Mouse (Mus musculus): Measurements from ENCODE around the gene Uba52. TPM values are rescaled to one million over a fixed set of nuclear protein-coding genes. Genes with fewer than 3 reads are reported as not detected.
A peak's percentile ranks its signal among the peaks of the same experiment; 100 is the strongest.

Uba52 gene
- polyA plus RNA-seq, 1 experiment from 2014 or later = 987 TPM

DNA sequence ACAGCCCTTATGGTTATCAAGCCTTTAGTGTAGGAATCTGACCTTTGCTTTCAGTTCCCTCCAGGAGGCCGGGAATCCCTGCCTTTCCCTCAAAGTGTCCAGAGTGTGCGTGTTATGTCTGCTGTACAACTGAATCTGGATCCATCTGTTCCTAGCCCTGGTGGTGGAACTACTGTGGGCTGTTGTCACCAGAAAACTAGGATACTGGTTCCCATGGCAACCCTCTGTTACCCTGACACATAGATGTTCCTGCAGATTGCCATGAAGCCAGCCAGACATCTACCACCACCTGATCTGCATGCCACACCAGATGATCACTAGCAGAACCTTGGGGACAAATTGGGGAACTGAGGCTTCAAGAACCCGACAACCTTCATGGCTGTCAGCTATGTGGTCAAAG lies 28.7 kb downstream of the Uba52 start:
- H3K4me1 ChIP-seq (replicated peaks; ENCODE audit: control insufficient read depth, insufficient read depth, low read length) = peaks cover 20% of the 10 kb centered on the region
- no peak overlapping the region for H3K4me2 ChIP-seq (ENCODE audit: low read depth, low read length)
- 68% methylated on average over 3 of the region's 3 CpGs for WGBS
- no peak overlapping the region for H3K9ac ChIP-seq (ENCODE audit: low read length)
- H3K36me3 ChIP-seq (ENCODE audit: control insufficient read depth, insufficient read depth, low read length) = no peaks in the 10 kb centered on the region
- no peaks in the 10 kb centered on the region for H3K9me3 ChIP-seq (ENCODE audit: control insufficient read depth, low read length)
- H3K27me3 ChIP-seq (ENCODE audit: control insufficient read depth, insufficient read depth, low read depth, low read length) = peaks cover 24% of the 10 kb centered on the region
- no peak for ATAC-seq (ENCODE audit: low read depth)
- peak overlapping the region; percentile 83 for H3K27ac ChIP-seq (ENCODE audit: low read length)
- no peak overlapping the region for H3K4me3 ChIP-seq (ENCODE audit: low read length)

GRCm38 (mm10) chr8:70477269-70477982 lies 33.2 kb downstream of the Uba52 start:
- H3K27ac ChIP-seq (ENCODE audit: low read length) = peak overlapping the region; percentile 75
- H3K9me3 ChIP-seq (ENCODE audit: control insufficient read depth, low read length) = no peaks in the 10 kb centered on the region
- peak overlapping the region; percentile 77 for H3K4me2 ChIP-seq (ENCODE audit: low read depth, low read length)
- H3K36me3 ChIP-seq (ENCODE audit: control insufficient read depth, insufficient read depth, low read length) = no peaks in the 10 kb centered on the region
- peaks cover 20% of the 10 kb centered on the region for H3K4me1 ChIP-seq (replicated peaks; ENCODE audit: control insufficient read depth, insufficient read depth, low read length)
- peak; percentile 37 for ATAC-seq (ENCODE audit: low read depth)
- no peak overlapping the region; the same call in 1 of the 2 replicates for H3K9ac ChIP-seq (ENCODE audit: low read length)
- peaks cover 3% of the 10 kb centered on the region; the same call in 1 of the 2 replicates for H3K27me3 ChIP-seq (ENCODE audit: control insufficient read depth, insufficient read depth, low read depth, low read length)
- 2% methylated on average over 21 of the region's 21 CpGs for WGBS
- H3K4me3 ChIP-seq (ENCODE audit: low read length) = peak overlapping the region; percentile 69

DNA sequence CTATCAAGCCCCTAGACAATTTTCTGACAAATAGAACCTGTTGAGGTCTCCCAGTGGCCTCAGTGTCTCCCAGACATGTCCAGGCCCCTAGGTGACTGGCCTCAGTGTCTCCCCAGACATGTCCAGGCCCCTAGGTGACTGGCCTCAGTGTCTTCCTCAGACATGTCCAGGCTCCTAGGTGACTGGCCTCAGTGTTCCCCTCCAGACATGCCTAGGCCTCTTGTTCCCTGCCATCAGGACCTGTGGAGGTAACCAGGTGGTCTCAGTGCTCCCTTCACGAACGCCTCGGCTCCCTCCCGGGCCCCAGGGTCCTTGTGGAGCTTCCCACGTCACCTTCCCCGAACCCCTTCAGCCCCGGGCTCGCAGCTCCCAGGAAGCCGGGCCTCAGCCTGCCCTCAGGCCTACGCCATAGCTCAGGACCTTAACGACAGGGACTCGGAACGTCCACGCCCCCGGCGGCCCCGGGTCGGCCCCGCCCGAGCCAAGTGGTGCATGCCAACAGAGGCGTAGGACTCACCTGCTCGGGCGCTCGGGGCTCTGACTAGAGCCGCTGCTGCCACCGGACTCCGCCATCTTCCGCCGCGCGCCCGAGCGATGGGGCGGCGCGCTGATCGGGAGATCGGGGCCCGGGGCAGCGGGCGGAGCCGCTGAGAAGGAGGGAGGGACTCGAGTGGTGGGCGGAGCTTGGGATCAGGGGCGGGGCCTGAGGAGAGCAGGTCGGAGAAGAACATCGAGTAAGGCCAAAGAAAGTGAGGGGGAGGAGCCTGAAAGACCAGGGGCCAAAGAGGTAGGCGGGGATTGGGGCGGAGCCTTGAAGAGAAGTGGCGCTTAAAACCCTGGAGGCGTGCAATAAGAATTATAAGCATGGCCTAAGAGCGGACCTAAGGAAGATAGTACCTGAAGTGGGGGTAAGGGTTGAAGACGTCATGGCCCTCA lies 34.0 kb downstream of the Uba52 start, which contains the start of gene Klhl26:
Gene Klhl26, minus strand, starts transcription at position 636 of the 936 bp plus-strand sequence.
- H3K4me3 ChIP-seq (ENCODE audit: low read length) = peak within 1 kb of the TSS; percentile 69

GRCm38 (mm10) chr8:70471856-70472255 lies 38.7 kb downstream of the Uba52 start:
- H3K36me3 ChIP-seq (ENCODE audit: control insufficient read depth, insufficient read depth, low read length) = no peaks in the 10 kb centered on the region
- no peak overlapping the region for H3K4me3 ChIP-seq (ENCODE audit: low read length)
- no peak overlapping the region for H3K4me2 ChIP-seq (ENCODE audit: low read depth, low read length)
- no peaks in the 10 kb centered on the region for H3K9me3 ChIP-seq (ENCODE audit: control insufficient read depth, low read length)
- H3K4me1 ChIP-seq (replicated peaks; ENCODE audit: control insufficient read depth, insufficient read depth, low read length) = peaks cover 41% of the 10 kb centered on the region
- H3K27me3 ChIP-seq (ENCODE audit: control insufficient read depth, insufficient read depth, low read depth, low read length) = no peaks in the 10 kb centered on the region
- no peak for ATAC-seq (ENCODE audit: low read depth)
- WGBS = 100% methylated on average over 7 of the region's 7 CpGs
- H3K27ac ChIP-seq (ENCODE audit: low read length) = no peak overlapping the region
- H3K9ac ChIP-seq (ENCODE audit: low read length) = no peak overlapping the region

More for the DNA sequence above, 34.0 kb downstream of the Uba52 start, which contains the start of gene Klhl26:
- peak within 1 kb of the TSS; percentile 77 for H3K4me2 ChIP-seq (ENCODE audit: low read depth, low read length)
- WGBS = 1% methylated on average over 53 of the region's 53 CpGs
- no peaks in the 10 kb centered on the region for H3K36me3 ChIP-seq (ENCODE audit: control insufficient read depth, insufficient read depth, low read length)
- no peaks in the 10 kb centered on the region for H3K9me3 ChIP-seq (ENCODE audit: control insufficient read depth, low read length)
- peak; percentile 94 for ATAC-seq (ENCODE audit: low read depth)
- peak within 1 kb of the TSS; percentile 83 for H3K9ac ChIP-seq (ENCODE audit: low read length)
- H3K27ac ChIP-seq (ENCODE audit: low read length) = peak within 1 kb of the TSS; percentile 75
- peaks cover 3% of the 10 kb centered on the region; the same call in 1 of the 2 replicates for H3K27me3 ChIP-seq (ENCODE audit: control insufficient read depth, insufficient read depth, low read depth, low read length)
- peaks cover 16% of the 10 kb centered on the region for H3K4me1 ChIP-seq (replicated peaks; ENCODE audit: control insufficient read depth, insufficient read depth, low read length)

DNA sequence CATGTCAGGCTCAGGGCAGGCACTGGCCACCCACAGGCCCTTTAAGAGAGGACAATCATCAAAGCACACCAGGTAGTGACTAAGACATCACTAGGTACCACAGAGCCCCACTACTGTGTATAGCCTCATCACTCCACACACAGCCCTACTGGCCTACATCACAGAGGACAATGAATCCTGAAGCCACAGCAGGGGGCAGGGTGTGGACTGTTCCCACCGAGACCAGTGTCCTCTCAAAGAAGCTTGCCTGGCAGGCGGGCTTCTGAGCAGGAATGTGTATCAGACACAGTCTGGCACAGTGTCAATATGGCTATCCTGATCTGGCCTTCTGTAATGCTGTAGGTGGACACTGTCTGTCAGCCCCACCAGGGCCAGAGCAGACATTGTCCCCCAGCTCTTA lies 40.7 kb downstream of the Uba52 start:
- 52% methylated on average over 2 of the region's 2 CpGs for WGBS
- ATAC-seq (ENCODE audit: low read depth) = no peak
- H3K9me3 ChIP-seq (ENCODE audit: control insufficient read depth, low read length) = no peaks in the 10 kb centered on the region
- no peak overlapping the region; the same call in 1 of the 2 replicates for H3K27ac ChIP-seq (ENCODE audit: low read length)
- H3K4me2 ChIP-seq (ENCODE audit: low read depth, low read length) = no peak overlapping the region
- peaks cover 30% of the 10 kb centered on the region for H3K4me1 ChIP-seq (replicated peaks; ENCODE audit: control insufficient read depth, insufficient read depth, low read length)
- H3K36me3 ChIP-seq (ENCODE audit: control insufficient read depth, insufficient read depth, low read length) = peaks cover 7% of the 10 kb centered on the region; the same call in 1 of the 2 replicates
- H3K27me3 ChIP-seq (ENCODE audit: control insufficient read depth, insufficient read depth, low read depth, low read length) = no peaks in the 10 kb centered on the region
- H3K4me3 ChIP-seq (ENCODE audit: low read length) = no peak overlapping the region
- H3K9ac ChIP-seq (ENCODE audit: low read length) = no peak overlapping the region

- no peaks in the 10 kb centered on the region for H3K27me3 ChIP-seq (ENCODE audit: control insufficient read depth, insufficient read depth, low read depth, low read length)
- H3K4me2 ChIP-seq (ENCODE audit: low read depth, low read length) = no peak overlapping the region
- H3K9me3 ChIP-seq (ENCODE audit: control insufficient read depth, low read length) = no peaks in the 10 kb centered on the region
- H3K27ac ChIP-seq (ENCODE audit: low read length) = peak overlapping the region; percentile 48
- H3K4me1 ChIP-seq (replicated peaks; ENCODE audit: control insufficient read depth, insufficient read depth, low read length) = peaks cover 30% of the 10 kb centered on the region
- H3K4me3 ChIP-seq (ENCODE audit: low read length) = no peak overlapping the region
- 33% methylated on average over 10 of the region's 10 CpGs for WGBS
- ATAC-seq (ENCODE audit: low read depth) = peak; percentile 70; the same call in 1 of the 2 replicates
- H3K9ac ChIP-seq (ENCODE audit: low read length) = 0 out of 2 replicates have a peak overlapping the region, but pooled peaks have one; percentile 2
- peaks cover 7% of the 10 kb centered on the region; the same call in 1 of the 2 replicates for H3K36me3 ChIP-seq (ENCODE audit: control insufficient read depth, insufficient read depth, low read length)
Measured at GRCm38 (mm10) chr8:70469295-70469916, 41.2 kb downstream of the Uba52 start.

GRCm38 (mm10) chr8:70468733-70469132 lies 41.9 kb downstream of the Uba52 start:
- Histone ChIP-seq H3K4me1 (replicated peaks; ENCODE audit: control insufficient read depth, insufficient read depth, low read length) (peaks cover 30% of the 10 kb centered on the region), H3K9me3 (ENCODE audit: control insufficient read depth, low read length) (no peaks in the 10 kb centered on the region), H3K27me3 (ENCODE audit: control insufficient read depth, insufficient read depth, low read depth, low read length) (no peaks in the 10 kb centered on the region), H3K4me2 (ENCODE audit: low read depth, low read length) (no peak overlapping the region), H3K4me3 (ENCODE audit: low read length) (no peak overlapping the region), H3K27ac (ENCODE audit: low read length) (0 out of 2 replicates have a peak overlapping the region, but pooled peaks have one; percentile 48), H3K36me3 (ENCODE audit: control insufficient read depth, insufficient read depth, low read length) (peaks cover 7% of the 10 kb centered on the region; the same call in 1 of the 2 replicates), H3K9ac (ENCODE audit: low read length) (no peak overlapping the region)
- 66% methylated on average over 4 of the region's 4 CpGs for WGBS
- peak; percentile 77 for ATAC-seq (ENCODE audit: low read depth)

DNA sequence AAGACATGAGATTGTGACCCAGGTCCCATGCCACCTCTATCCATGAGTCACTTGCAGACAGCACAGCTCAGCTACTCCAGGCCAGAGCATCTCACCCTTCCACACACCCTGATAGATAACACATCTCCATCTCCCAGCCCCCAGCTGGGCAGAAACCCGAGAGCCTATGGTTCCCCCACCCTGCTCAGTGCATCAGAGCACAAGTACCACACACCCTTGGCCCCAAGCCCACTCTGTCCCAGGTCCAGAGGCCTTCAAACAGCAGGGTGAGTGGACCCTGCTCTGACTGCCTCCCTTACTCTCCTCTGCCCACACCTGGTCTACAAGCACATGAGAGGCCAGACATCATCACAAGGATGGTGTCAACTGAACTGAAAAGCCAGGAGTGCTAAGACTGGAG lies 42.7 kb downstream of the Uba52 start:
- Histone ChIP-seq H3K9ac (ENCODE audit: low read length) (peak overlapping the region; percentile 33; the same call in 1 of the 2 replicates), H3K4me3 (ENCODE audit: low read length) (no peak overlapping the region), H3K27me3 (ENCODE audit: control insufficient read depth, insufficient read depth, low read depth, low read length) (no peaks in the 10 kb centered on the region), H3K4me2 (ENCODE audit: low read depth, low read length) (no peak overlapping the region), H3K36me3 (ENCODE audit: control insufficient read depth, insufficient read depth, low read length) (peaks cover 7% of the 10 kb centered on the region; the same call in 1 of the 2 replicates), H3K9me3 (ENCODE audit: control insufficient read depth, low read length) (no peaks in the 10 kb centered on the region), H3K27ac (ENCODE audit: low read length) (no peak overlapping the region), H3K4me1 (replicated peaks; ENCODE audit: control insufficient read depth, insufficient read depth, low read length) (peaks cover 34% of the 10 kb centered on the region)
- WGBS = 36% methylated on average over 1 of the region's 1 CpGs
- ATAC-seq (ENCODE audit: low read depth) = no peak
